Mouse (Mus musculus) MEL (cell line): ENCODE measurements around the gene Fam19a3.

Experiments
- CTCF ChIP-seq, 3 experiments: IDR thresholded peaks in 2 of 3; conservative IDR thresholded peaks in 1 of 3; 2 replicates each; pipeline ENCODE4 v1.5.1; 2011 to 2012; ENCODE audit warnings: low read length in 3 of 3, low read depth in 2 of 3, mild to moderate bottlenecking in 2 of 3, improper control_type of control experiment in 1 of 3, inconsistent platforms in 1 of 3, mixed read lengths in 1 of 3, moderate library complexity in 1 of 3; ENCODE audit not compliant: control insufficient read depth in 1 of 3, insufficient read depth in 1 of 3, poor library complexity in 1 of 3, severe bottlenecking in 1 of 3
- MEF2A ChIP-seq: IDR thresholded peaks from 2 replicates; pipeline ENCODE4 v1.6.1; 2014; ENCODE audit warnings: low read depth, mild to moderate bottlenecking, inconsistent platforms, low read length, improper control_type of control experiment; ENCODE audit not compliant: poor library complexity, insufficient replicate concordance, severe bottlenecking; ENCODE audit errors: extremely low read depth
- MYC ChIP-seq: IDR thresholded peaks from 2 replicates; pipeline ENCODE4 v1.6.1; 2011; ENCODE audit warnings: low read depth, mild to moderate bottlenecking, low read length, improper control_type of control experiment, moderate library complexity
- NELFE ChIP-seq: IDR thresholded peaks from 2 replicates; pipeline ENCODE4 v1.6.1; 2011; ENCODE audit warnings: low read depth, low read length, improper control_type of control experiment
- POLR2A ChIP-seq, 2 experiments: IDR thresholded peaks; 2 replicates each; pipeline ENCODE4 v1.6.1; 2011 to 2012; ENCODE audit warnings: low read length in 2 of 2, mild to moderate bottlenecking in 2 of 2, control low read depth in 1 of 2, improper control_type of control experiment in 1 of 2, low read depth in 1 of 2, moderate library complexity in 1 of 2; ENCODE audit not compliant: control insufficient read depth in 1 of 2, insufficient read depth in 1 of 2, poor library complexity in 1 of 2
- USF1 ChIP-seq: IDR thresholded peaks from 2 replicates; pipeline ENCODE4 v1.6.1; 2014; ENCODE audit warnings: low read depth, mild to moderate bottlenecking, inconsistent platforms, low read length, improper control_type of control experiment, moderate library complexity
- ZKSCAN1 ChIP-seq: IDR thresholded peaks from 2 replicates; pipeline ENCODE4 v1.6.1; 2012; ENCODE audit warnings: low read depth, mild to moderate bottlenecking, inconsistent platforms, low read length, improper control_type of control experiment, moderate library complexity

- no peak for TF ChIP-seq MEF2A
- no peak for TF ChIP-seq NELFE
- TF ChIP-seq CTCF (IDR thresholded peaks at IDR 0.05 in 2 of 3, conservative IDR thresholded peaks at IDR 0.05 in 1 of 3; ENCODE audit: control insufficient read depth in 1 of 3, insufficient read depth in 1 of 3, low read depth in 2 of 3, low read length in 3 of 3, poor library complexity in 1 of 3, severe bottlenecking in 1 of 3) = no peak
- TF ChIP-seq POLR2A (IDR thresholded peaks at IDR 0.05; ENCODE audit: control insufficient read depth in 1 of 2, insufficient read depth in 1 of 2, low read depth in 1 of 2, low read length in 2 of 2, poor library complexity in 1 of 2) = no peak
- no peak for TF ChIP-seq ZKSCAN1
- TF ChIP-seq MYC = no peak
- no peak for TF ChIP-seq USF1
Measured at GRCm38 (mm10) chr3:104743161-104743560, 38.5 kb downstream of the Fam19a3 start.
